21 mouse cellular contexts compared by ENCODE assay signal in the genomic region with DNA sequence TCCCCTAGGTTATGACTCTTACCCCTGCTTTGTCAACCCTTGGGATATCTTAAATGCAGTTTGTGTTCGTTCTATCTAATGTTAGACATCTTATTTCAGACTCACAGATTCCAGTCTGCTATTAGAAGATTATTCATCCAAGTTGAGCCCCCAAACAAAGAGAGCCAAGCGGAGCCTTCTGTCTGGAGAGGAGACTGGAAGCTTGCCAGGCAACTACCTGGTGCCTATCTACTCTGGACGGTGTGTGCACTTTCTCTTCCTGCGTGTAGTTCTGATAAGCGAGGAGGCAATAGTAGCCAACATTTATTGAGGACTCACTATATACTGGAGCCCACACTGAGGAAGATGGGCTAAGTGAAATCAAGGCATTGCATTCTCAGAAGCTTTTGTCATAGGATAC.
"Had no signal": no experiment of that assay in that cellular context is flagged by ENCODE, and none has a peak within 500 bp of the region (broad histone marks: within the 10 kb centered on the region; RNA-seq: fewer than 3 reads in every experiment).

No protein-coding gene starts in this region.

- H3K36me3 ChIP-seq: lung, embryonic 15.5 days; midbrain, embryonic 10.5 days; midbrain, embryonic 13.5 days; neural tube, embryonic 12.5 days; neural tube, embryonic 15.5 days had no signal

- DNase-seq: kidney, adult 18-20 months; kidney, adult 9 months; kidney, postnatal 14 days; kidney, postnatal 4 days; layer of hippocampus, adult 9-11 months; lung, adult 18-20 months; lung, postnatal 10 days; lung, postnatal 36 days; right cerebral cortex, adult 18-20 months; right cerebral cortex, postnatal 14 days; right cerebral cortex, postnatal 4 days; thymus, adult 2 months; thymus, postnatal 25 days had no signal

- ATAC-seq: intestine, embryonic 16.5 days; midbrain, embryonic 13.5 days had no signal

- H3K9ac ChIP-seq: liver, embryonic 14.5 days; lung, embryonic 15.5 days; midbrain, embryonic 13.5 days; neural tube, embryonic 12.5 days; neural tube, embryonic 15.5 days had no signal

- H3K4me2 ChIP-seq: lung, embryonic 15.5 days; midbrain, embryonic 13.5 days; neural tube, embryonic 12.5 days; neural tube, embryonic 15.5 days had no signal

- H3K4me1 ChIP-seq: lung, embryonic 15.5 days had no signal

- H3K27ac ChIP-seq: liver, embryonic 14.5 days; lung, embryonic 15.5 days; midbrain, embryonic 10.5 days; midbrain, embryonic 13.5 days; neural tube, embryonic 12.5 days; neural tube, embryonic 15.5 days; stomach, postnatal 0 days had no signal

- H3K27me3 ChIP-seq: lung, embryonic 15.5 days; neural tube, embryonic 12.5 days; neural tube, embryonic 15.5 days had no signal

- H3K4me3 ChIP-seq: lung, embryonic 15.5 days; midbrain, embryonic 10.5 days; midbrain, embryonic 13.5 days; neural tube, embryonic 12.5 days; neural tube, embryonic 15.5 days had no signal

- H3K9me3 ChIP-seq: lung, embryonic 15.5 days; midbrain, embryonic 10.5 days; midbrain, embryonic 13.5 days; neural tube, embryonic 12.5 days; neural tube, embryonic 15.5 days had no signal
